Mouse (Mus musculus) testis, postnatal 14 days (tissue): Measurements from ENCODE around the gene Gm21366.
"Not testable (repeated sequence)": the region's sequence is repeated elsewhere in the genome, so short reads cannot be mapped to it uniquely, and the experiment has no call there.

Experiments used
- DNase-seq: peaks from one replicate; pipeline ENCODE4 v3.0.0; 2021; ENCODE audit warnings: low spot score

Gene Gm21366

GRCm38 (mm10) chrY:22861156-22861555, at the start of gene Gm21366:
Gene Gm21366, minus strand, starts transcription at chrY:22861256.
- not testable (repeated sequence) for DNase-seq
